Mouse (Mus musculus) activated CD4-positive, CD25-positive, alpha-beta regulatory T cell (primary cell): Measurements from ENCODE around the gene Gm11563. TPM values are rescaled to one million over a fixed set of nuclear protein-coding genes. Genes with fewer than 3 reads are reported as not detected.

Experiments
- polyA plus RNA-seq, 2 experiments: library from polyadenylated mRNA; unstranded; fragments of 100-300 nt; shearing (Covaris generic); gene quantifications; one replicate each; pipeline ENCODE4 v1.2.1; 2017

Gene Gm11563
- not detected for polyA plus RNA-seq

GRCm38 (mm10) chr11:99658467-99659010, at the start of gene Gm11563:
Gm11563 (minus strand) TSS chr11:99658960.

DNA sequence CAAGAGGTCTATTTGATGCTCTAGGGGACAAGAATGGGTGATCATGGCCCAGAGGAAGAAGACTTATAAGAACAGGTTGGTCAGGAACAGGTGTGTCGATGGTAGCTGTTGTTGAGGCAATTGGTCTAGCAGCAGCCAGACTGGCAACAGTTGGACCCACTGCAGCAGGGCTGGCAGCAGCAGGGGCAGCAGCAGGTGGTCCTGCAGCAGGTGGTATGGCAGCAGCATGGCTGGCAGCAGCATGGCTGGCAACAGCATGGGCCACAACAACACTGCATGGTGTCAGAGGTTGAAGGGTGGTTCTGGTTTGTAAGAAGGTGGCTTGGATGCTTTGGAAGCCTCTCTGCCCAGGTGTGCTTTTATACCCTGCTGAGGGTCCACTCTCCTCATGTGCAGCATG, 31.7 kb upstream of the Gm11563 start, which contains the start of gene Gm14190:
Gene Gm14190, minus strand, starts transcription at position 278 of the 400 bp plus-strand sequence.

DNA sequence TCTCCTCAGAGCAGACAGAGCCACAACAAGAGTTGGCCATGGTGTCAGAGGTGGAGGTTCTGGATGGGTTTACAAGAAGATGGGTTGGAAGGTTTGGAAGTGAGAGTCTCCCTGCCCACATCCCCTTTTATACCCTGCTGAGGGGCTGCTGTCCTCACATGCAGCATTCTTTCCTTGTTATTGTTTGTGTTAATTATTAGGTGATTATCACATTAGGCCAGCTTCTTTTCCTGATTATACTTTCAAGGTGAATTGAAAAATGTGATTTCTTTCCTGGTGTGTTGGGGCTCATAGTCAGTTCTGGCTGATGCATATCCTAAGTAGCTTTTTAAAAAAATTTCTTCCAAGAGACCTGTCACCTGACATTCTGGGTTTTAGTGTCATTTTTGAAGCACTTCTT, 7.1 kb upstream of the Gm11563 start, which contains the start of gene Krtap4-6:
Gene Krtap4-6, minus strand, starts transcription at position 101 of the 400 bp plus-strand sequence.

GRCm38 (mm10) chr11:99650136-99650535, 8.6 kb downstream of the Gm11563 start, which contains the start of gene Gm11555:
Gm11555 (minus strand) TSS chr11:99650236.

DNA sequence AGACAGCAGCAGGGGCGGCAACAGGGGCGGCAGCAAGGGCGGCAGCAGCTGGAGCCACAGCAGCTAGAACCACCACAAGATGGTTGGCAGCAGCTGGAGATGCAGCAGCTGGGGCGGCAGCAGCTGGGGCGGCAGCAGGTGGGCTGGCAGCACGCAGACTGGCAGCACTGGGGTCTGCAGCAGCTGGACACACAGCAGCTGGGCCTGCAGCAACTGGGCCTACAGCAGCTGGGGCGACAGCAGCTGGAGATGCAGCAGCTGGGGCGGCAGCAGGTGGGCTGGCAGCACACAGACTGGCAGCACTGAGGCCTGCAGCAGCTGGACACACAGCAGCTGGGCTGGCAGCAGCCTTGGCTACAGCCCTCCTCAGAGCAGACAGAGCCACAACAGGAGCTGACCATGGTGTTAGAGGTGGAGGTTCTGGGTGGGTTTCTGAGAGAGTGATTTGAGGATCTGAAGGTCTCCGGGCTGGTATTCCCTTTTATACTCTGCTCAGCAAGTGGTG, 15.1 kb downstream of the Gm11563 start, which contains the start of gene Krtap4-7:
Gene Krtap4-7, minus strand, starts transcription at position 455 of the 505 bp plus-strand sequence.

GRCm38 (mm10) chr11:99634653-99635134, 24.1 kb downstream of the Gm11563 start, which contains the start of gene Krtap4-2:
Krtap4-2 (minus strand) TSS chr11:99635084.

DNA sequence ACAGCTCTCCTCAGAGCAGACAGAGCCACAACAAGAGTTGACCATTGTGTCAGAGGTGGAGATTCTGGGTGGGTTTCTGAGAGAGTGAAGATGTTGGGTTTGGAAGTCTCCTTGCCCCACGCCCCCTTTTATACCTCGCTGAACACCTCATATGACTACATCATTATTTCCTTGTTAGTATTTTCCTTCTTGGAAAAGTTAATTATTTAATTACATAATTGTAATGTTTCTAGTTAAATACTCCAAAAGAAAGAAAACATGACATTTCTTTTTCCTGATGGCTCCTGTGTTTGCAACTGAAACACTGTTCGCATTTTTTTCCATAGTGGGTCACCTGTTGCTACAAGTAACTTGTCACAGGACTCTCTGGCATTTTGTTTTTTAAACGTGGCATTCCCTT, 30.6 kb downstream of the Gm11563 start, which contains the start of gene Krtap4-1:
Gene Krtap4-1, minus strand, starts transcription at position 101 of the 400 bp plus-strand sequence.

DNA sequence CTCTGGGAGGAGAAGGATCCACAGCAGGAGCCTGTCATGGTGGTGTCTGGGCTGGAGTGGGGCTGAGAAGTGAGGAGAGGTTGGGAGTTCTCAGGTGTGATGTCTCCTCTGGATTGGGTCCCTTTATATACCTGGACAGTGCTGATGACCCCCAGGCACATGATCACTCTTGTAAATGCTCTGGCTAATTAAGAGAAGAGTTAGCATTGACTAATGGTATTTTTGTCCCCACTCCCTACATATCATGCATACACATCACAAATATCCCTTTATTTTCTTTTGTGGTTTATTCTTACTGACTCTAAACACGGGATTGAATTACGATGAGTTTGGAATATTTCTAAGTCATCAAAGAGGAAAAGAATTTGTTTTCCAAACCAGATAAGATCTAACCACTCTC, 38.4 kb downstream of the Gm11563 start, which contains the start of gene Gm11562:
Gene Gm11562, minus strand, starts transcription at position 101 of the 400 bp plus-strand sequence.

GRCm38 (mm10) chr11:99614796-99615363, 43.9 kb downstream of the Gm11563 start, which contains the start of gene Krtap2-4:
Krtap2-4 (minus strand) TSS chr11:99614846.

GRCm38 (mm10) chr11:99610089-99610488, 48.7 kb downstream of the Gm11563 start, which contains the start of gene Gm11937:
Gm11937 (minus strand) TSS chr11:99610189.

Other genes starting within 250 kb of the Gm11563 start
- under 1 TPM in 1 of 2 experiments, not detected in 1; 0.11 TPM for gene Krt12, start 236.7 kb downstream of the Gm11563 start, polyA plus RNA-seq
- not detected for gene Krt20, start 220.8 kb downstream of the Gm11563 start, polyA plus RNA-seq
- gene Krt23, start 165.8 kb downstream of the Gm11563 start, polyA plus RNA-seq = not detected
- under 1 TPM in 1 of 2 experiments, not detected in 1; 0.36 TPM for gene Krt39, start 137.6 kb downstream of the Gm11563 start, polyA plus RNA-seq
- gene Krt40, start 115.8 kb downstream of the Gm11563 start, polyA plus RNA-seq = under 1 TPM in 1 of 2 experiments, not detected in 1; 0.38 TPM
- gene Krtap3-3, start 108.1 kb downstream of the Gm11563 start, polyA plus RNA-seq = not detected
- gene Krtap3-2, start 102.1 kb downstream of the Gm11563 start, polyA plus RNA-seq = not detected
- gene Gm11939, start 99.5 kb downstream of the Gm11563 start, polyA plus RNA-seq = 1 to 10 TPM in 1 of 2 experiments, not detected in 1; 1.1 TPM
- gene Krtap3-1, start 92.3 kb downstream of the Gm11563 start, polyA plus RNA-seq = not detected
- not detected for gene Krtap1-5, start 77.9 kb downstream of the Gm11563 start, polyA plus RNA-seq
- not detected for gene Krtap1-4, start 75.3 kb downstream of the Gm11563 start, polyA plus RNA-seq
- gene Krtap1-3, start 67.6 kb downstream of the Gm11563 start, polyA plus RNA-seq = under 1 TPM in 1 of 2 experiments, not detected in 1; 0.27 TPM
- not detected for gene Krtap9-3, start 60.9 kb downstream of the Gm11563 start, polyA plus RNA-seq
- gene Gm11938, start 55.7 kb downstream of the Gm11563 start, polyA plus RNA-seq = not detected
- gene Gm11937, start 48.8 kb downstream of the Gm11563 start, polyA plus RNA-seq = not detected
- gene Krtap2-4, start 44.1 kb downstream of the Gm11563 start, polyA plus RNA-seq = not detected
- not detected for gene Gm11562, start 38.5 kb downstream of the Gm11563 start, polyA plus RNA-seq
- gene Krtap4-1, start 30.7 kb downstream of the Gm11563 start, polyA plus RNA-seq = not detected
- not detected for gene Krtap4-2, start 23.9 kb downstream of the Gm11563 start, polyA plus RNA-seq
- not detected for gene Krtap4-7, start 14.9 kb downstream of the Gm11563 start, polyA plus RNA-seq
- not detected for gene Gm11555, start 8.7 kb downstream of the Gm11563 start, polyA plus RNA-seq
- gene Krtap4-6, start 7.0 kb upstream of the Gm11563 start, polyA plus RNA-seq = not detected
- not detected for gene Gm14190, start 31.8 kb upstream of the Gm11563 start, polyA plus RNA-seq
- not detected for gene Gm14180, start 75.3 kb upstream of the Gm11563 start, polyA plus RNA-seq
- gene Gm11595, start 114.0 kb upstream of the Gm11563 start, polyA plus RNA-seq = under 1 TPM in 1 of 2 experiments, not detected in 1; 0.32 TPM
- gene Krtap4-8, start 121.7 kb upstream of the Gm11563 start, polyA plus RNA-seq = not detected
- not detected for gene Krtap4-9, start 126.2 kb upstream of the Gm11563 start, polyA plus RNA-seq
- not detected for gene Gm11596, start 134.5 kb upstream of the Gm11563 start, polyA plus RNA-seq
- gene Gm11569, start 140.0 kb upstream of the Gm11563 start, polyA plus RNA-seq = not detected
- gene Gm11554, start 145.5 kb upstream of the Gm11563 start, polyA plus RNA-seq = not detected
- not detected for gene Krtap4-13, start 150.9 kb upstream of the Gm11563 start, polyA plus RNA-seq
- not detected for gene Gm11564, start 156.7 kb upstream of the Gm11563 start, polyA plus RNA-seq
- not detected for gene 2300003K06Rik, start 179.1 kb upstream of the Gm11563 start, polyA plus RNA-seq
- not detected for gene Krtap4-16, start 192.6 kb upstream of the Gm11563 start, polyA plus RNA-seq
- gene Gm11568, start 199.0 kb upstream of the Gm11563 start, polyA plus RNA-seq = under 1 TPM in 1 of 2 experiments, not detected in 1; 0.55 TPM
- not detected for gene Gm11559, start 205.5 kb upstream of the Gm11563 start, polyA plus RNA-seq
- gene Krtap9-1, start 214.4 kb upstream of the Gm11563 start, polyA plus RNA-seq = not detected
- gene Gm11567, start 220.2 kb upstream of the Gm11563 start, polyA plus RNA-seq = not detected
- gene Krtap31-1, start 249.0 kb upstream of the Gm11563 start, polyA plus RNA-seq = not detected